In genomic region chr4:87229960-87230551, GRCm38 (mm10) we compare ENCODE assay signal across 7 mouse cellular contexts. TPM values are rescaled to one million over a fixed set of nuclear protein-coding genes. Genes with fewer than 3 reads are reported as not detected.
DNase-seq lines count a peak whose midpoint lies in the region; ATAC-seq and TF ChIP-seq lines count a peak whose summit lies in the region.

Slc24a2 (minus strand) TSS chr4:87230477.

- H3K4me3 ChIP-seq in forebrain, embryonic 13.5 days = peak within 1 kb of the TSS; percentile 63
- H3K4me3 ChIP-seq in midbrain, embryonic 16.5 days (ENCODE audit: low read depth, low read length) = peak within 1 kb of the TSS; percentile 65

- no peaks in the 10 kb centered on the region for H3K36me3 ChIP-seq in forebrain, embryonic 13.5 days (ENCODE audit: poor library complexity, severe bottlenecking)
- H3K36me3 ChIP-seq in midbrain, embryonic 16.5 days (ENCODE audit: control insufficient read depth, insufficient read depth, low read length) = no peaks in the 10 kb centered on the region

- intact Hi-C loops in heart, postnatal 25 days (cut with DNase I) = no loop called here
- intact Hi-C loops in left cerebral cortex, postnatal 10 days (cut with DNase I) = loop anchor here (10.0 kb wide), 1 partner anchor 195 kb away; no protein-coding TSS in a partner anchor

- H3K27ac ChIP-seq in forebrain, embryonic 13.5 days = no peak within 1 kb of the TSS; the same call in 1 of the 2 replicates
- peak within 1 kb of the TSS; percentile 70 for H3K27ac ChIP-seq in midbrain, embryonic 16.5 days (ENCODE audit: low read length)

- no peaks in the 10 kb centered on the region for H3K9me3 ChIP-seq in forebrain, embryonic 13.5 days (replicated peaks)
- H3K9me3 ChIP-seq in midbrain, embryonic 16.5 days (replicated peaks; ENCODE audit: control insufficient read depth, low read length, poor library complexity, severe bottlenecking) = no peaks in the 10 kb centered on the region

- peak; percentile 93 for ATAC-seq in forebrain, embryonic 13.5 days
- peak; percentile 94 for ATAC-seq in midbrain, embryonic 16.5 days

- under 1% methylated on average over 55 of the region's 62 CpGs for WGBS in forebrain, embryonic 13.5 days
- WGBS in midbrain, embryonic 16.5 days = under 1% methylated on average over 49 of the region's 62 CpGs

- peak within 1 kb of the TSS; percentile 69 for H3K9ac ChIP-seq in forebrain, embryonic 13.5 days
- H3K9ac ChIP-seq in midbrain, embryonic 16.5 days (ENCODE audit: low read depth, low read length) = peak within 1 kb of the TSS; percentile 79

- 0 out of 2 replicates have a peak, but pooled peaks have one; percentile 2 for TF ChIP-seq CTCF in brain, embryonic 14.5 days (IDR thresholded peaks at IDR 0.05; ENCODE audit: borderline replicate concordance, extremely low read depth, insufficient read depth, insufficient read length)

- DNase-seq in WW6 (ENCODE audit: low read depth, low spot score) = peak; percentile 48
- DNase-seq in brain, embryonic 14.5 days (ENCODE audit: low read depth) = peak; percentile 84
- peak; percentile 9 for DNase-seq in heart, postnatal 25 days (ENCODE audit: low spot score)
- DNase-seq in left cerebral cortex, postnatal 10 days (ENCODE audit: extremely low spot score in 1 of 2, low spot score in 2 of 2) = peak; percentile 23 to 69
- DNase-seq in testis, postnatal 14 days (ENCODE audit: low spot score) = peak; percentile 24

- TF ChIP-seq POLR2A in brain, embryonic 14.5 days (IDR thresholded peaks at IDR 0.05; ENCODE audit: borderline replicate concordance, extremely low read depth, insufficient read depth, insufficient read length, poor library complexity, severe bottlenecking) = no peak

- H3K4me1 ChIP-seq in forebrain, embryonic 13.5 days = peaks cover 10% of the 10 kb centered on the region
- peaks cover 11% of the 10 kb centered on the region for H3K4me1 ChIP-seq in midbrain, embryonic 16.5 days (ENCODE audit: control insufficient read depth, insufficient read depth, low read length)

- H3K4me2 ChIP-seq in forebrain, embryonic 13.5 days = peak within 1 kb of the TSS; percentile 95
- H3K4me2 ChIP-seq in midbrain, embryonic 16.5 days (ENCODE audit: low read length) = peak within 1 kb of the TSS; percentile 82

- peaks cover 5% of the 10 kb centered on the region; the same call in 1 of the 2 replicates for H3K27me3 ChIP-seq in forebrain, embryonic 13.5 days
- no peaks in the 10 kb centered on the region for H3K27me3 ChIP-seq in midbrain, embryonic 16.5 days (ENCODE audit: control insufficient read depth, insufficient read depth, low read depth, low read length)

RNA-seq across cellular contexts. Expression of gene Slc24a2, which starts in this region (rescaled TPM):
- polyA plus RNA-seq in brain, embryonic 14.5 days (2012; rRNA removed) = 1.8 and 3.0 TPM in 2 replicates
- polyA plus RNA-seq in forebrain, embryonic 13.5 days (2015; fragmentation: Nextera tagmentation; extraction: Ambion mirVana) = 0.83 and 1.4 TPM in 2 replicates
- total RNA-seq in heart, postnatal 25 days (2021) = 1 to 10 TPM; 1.4 TPM
- 100 to 1,000 TPM; 107 to 121 TPM for total RNA-seq in left cerebral cortex, postnatal 10 days (2021)
- polyA plus RNA-seq in midbrain, embryonic 16.5 days (2015; fragmentation: Nextera tagmentation; extraction: Ambion mirVana) = 4.3 and 4.5 TPM in 2 replicates

Comparison
In these comparisons a context has a peak if more than half of its experiments do, and no peak if none do; other contexts are left out.
1. RNA of gene Slc24a2 (total RNA-seq): 107 to 121 TPM in left cerebral cortex, postnatal 10 days; 1.4 TPM in heart, postnatal 25 days; every median in the first group is over 10 times any median in the second.
2. DNase-seq: peak in every context shown above with its lines; median percentile 84 in brain, embryonic 14.5 days; 48 in WW6; 46 in left cerebral cortex, postnatal 10 days; 24 in testis, postnatal 14 days; 9 in heart, postnatal 25 days.